Mouse (Mus musculus) C2C12 (cell line): Measurements from ENCODE around the gene Pgm5. TPM values are rescaled to one million over a fixed set of nuclear protein-coding genes. Genes with fewer than 3 reads are reported as not detected.

Experiments
- H3K27me3 ChIP-seq: one replicate; pipeline ENCODE4 v1.6.1; 2011; ENCODE audit not compliant: control insufficient read depth, insufficient read depth, insufficient read length
- H3K36me3 ChIP-seq: one replicate; pipeline ENCODE4 v1.6.1; 2011; ENCODE audit not compliant: control insufficient read depth, insufficient read depth
- H3K4me3 ChIP-seq: one replicate; pipeline ENCODE4 v1.5.1; 2011; ENCODE audit warnings: mild to moderate bottlenecking, control low read depth; ENCODE audit not compliant: poor library complexity, insufficient read depth, severe bottlenecking
- H3K79me2 ChIP-seq: one replicate; pipeline ENCODE4 v1.6.1; 2011; ENCODE audit not compliant: control insufficient read depth, insufficient read depth
- H3K79me3 ChIP-seq: one replicate; pipeline ENCODE4 v1.6.1; 2011; ENCODE audit warnings: low read depth, control low read depth
- H3ac ChIP-seq: one replicate; pipeline ENCODE3; 2011; ENCODE audit warnings: low read depth; ENCODE audit not compliant: control insufficient read depth, insufficient read length
- CEBPB ChIP-seq: IDR thresholded peaks from one replicate; pipeline ENCODE4 v1.6.1; 2011; ENCODE audit warnings: low read depth, mild to moderate bottlenecking, control low read depth, moderate library complexity
- CTCF ChIP-seq: IDR thresholded peaks from one replicate; pipeline ENCODE4 v1.5.1; 2011; ENCODE audit not compliant: control insufficient read depth, insufficient read depth, insufficient read length
- FOSL1 ChIP-seq: IDR thresholded peaks from one replicate; pipeline ENCODE4 v1.8.0; 2011; ENCODE audit warnings: mild to moderate bottlenecking, low read length; ENCODE audit not compliant: poor library complexity, insufficient read depth, severe bottlenecking
- MAX ChIP-seq: IDR thresholded peaks from one replicate; pipeline ENCODE4 v1.6.1; 2011; ENCODE audit warnings: mild to moderate bottlenecking, control low read depth
- MYOD1 ChIP-seq: IDR thresholded peaks from one replicate; pipeline ENCODE4 v1.6.1; 2011; ENCODE audit warnings: low read depth; ENCODE audit not compliant: control insufficient read depth, insufficient read length
- MYOG ChIP-seq: IDR thresholded peaks from one replicate; pipeline ENCODE4 v1.6.1; 2011; ENCODE audit not compliant: control insufficient read depth, insufficient read length; ENCODE audit errors: extremely low read depth
- USF1 ChIP-seq: IDR thresholded peaks from one replicate; pipeline ENCODE4 v1.6.1; 2011; ENCODE audit warnings: low read depth, mild to moderate bottlenecking, control low read depth, moderate library complexity
- polyA plus RNA-seq: library from polyadenylated mRNA; unstranded; fragments of >200 nt; fragmentation: generic; extraction: Trizol; gene quantifications from one replicate; pipeline ENCODE4 v1.2.1, GENCODE M21; 2012; ENCODE audit warnings: missing spikeins

Pgm5 gene
- polyA plus RNA-seq, 1 experiment = 0.05 TPM

DNA sequence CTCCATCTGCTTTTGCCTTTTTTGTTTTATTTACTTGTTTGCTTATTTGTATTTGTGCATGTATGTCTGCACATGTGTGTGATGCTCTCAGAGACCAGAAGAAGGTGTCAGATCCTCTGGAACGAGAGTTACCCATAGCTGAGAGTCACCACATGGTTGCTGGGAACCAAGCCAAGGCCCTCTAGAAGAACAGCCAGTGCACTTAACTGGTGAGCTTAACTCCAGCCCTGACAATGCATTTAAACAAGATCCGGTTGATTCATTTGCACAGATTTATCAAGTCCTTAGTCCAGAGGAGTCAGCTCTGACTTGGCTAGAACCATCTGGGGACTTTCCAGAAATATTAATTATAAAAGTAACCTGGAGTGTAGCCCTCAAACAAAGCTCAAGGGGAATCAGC, 12.2 kb upstream of the Pgm5 start:
- H3K4me3 ChIP-seq = no peak overlapping the region
- TF ChIP-seq MYOD1 (no peak), MYOG (no peak), FOSL1 (no peak), CTCF (no peak)
- H3K27me3 ChIP-seq = no peaks in the 10 kb centered on the region
- H3ac ChIP-seq = no peak overlapping the region
- H3K79me2 ChIP-seq = no peaks in the 10 kb centered on the region
- no peaks in the 10 kb centered on the region for H3K36me3 ChIP-seq
- no peaks in the 10 kb centered on the region for H3K79me3 ChIP-seq

DNA sequence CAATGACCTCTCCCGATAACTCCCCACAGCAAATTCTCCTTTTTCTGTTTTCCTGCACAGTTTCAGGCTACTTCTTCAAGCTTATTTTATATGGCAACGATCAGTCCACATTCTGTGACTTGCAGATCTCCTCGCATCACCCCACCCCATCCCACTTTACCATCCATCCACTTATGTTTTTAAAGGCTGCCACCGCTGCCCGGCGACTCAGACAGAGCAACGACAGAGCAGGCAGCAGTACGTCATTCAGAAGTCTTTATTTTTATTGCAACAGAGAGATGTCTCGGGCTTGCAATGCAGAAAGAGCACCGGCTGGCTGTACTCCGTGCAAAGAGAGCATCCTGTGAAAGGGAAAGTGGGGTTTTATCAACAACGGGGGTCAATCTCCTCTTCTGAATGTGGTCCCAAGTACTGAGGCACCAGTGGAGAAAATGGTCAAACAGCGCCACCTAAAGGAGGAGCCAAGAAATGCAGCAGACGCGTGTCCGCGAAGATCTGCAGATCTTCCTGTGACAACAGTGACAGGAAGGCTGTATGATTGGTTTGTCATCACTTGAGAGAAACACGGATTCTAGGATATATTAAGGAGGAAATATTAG, 9.5 kb upstream of the Pgm5 start:
- Histone ChIP-seq H3ac (peak overlapping the region; percentile 15), H3K79me2 (no peaks in the 10 kb centered on the region), H3K79me3 (no peaks in the 10 kb centered on the region), H3K4me3 (no peak overlapping the region), H3K36me3 (no peaks in the 10 kb centered on the region), H3K27me3 (no peaks in the 10 kb centered on the region)
- TF ChIP-seq MYOG (no peak), USF1 (no peak), FOSL1 (no peak), MAX (no peak), CTCF (peak; percentile 35)

DNA sequence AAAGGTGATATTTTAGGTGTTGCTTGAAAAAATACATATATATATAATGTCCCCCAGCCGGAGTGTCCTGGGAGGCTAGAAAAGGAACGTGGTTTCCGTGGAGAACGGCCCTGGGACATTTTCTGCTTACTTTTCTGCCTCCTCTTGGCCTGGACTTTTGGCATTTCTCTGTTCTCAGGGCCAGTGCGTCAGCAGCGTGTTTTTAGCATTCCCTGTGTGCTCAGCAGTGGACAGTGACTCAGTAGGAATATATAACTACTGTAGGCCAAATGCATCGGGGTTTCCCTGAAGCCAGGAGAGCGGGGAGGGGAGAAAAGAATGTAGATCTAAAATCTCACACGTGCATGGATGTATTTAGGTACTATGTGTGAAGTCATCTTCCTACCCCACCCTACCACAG, 3.8 kb upstream of the Pgm5 start:
- H3K27me3 ChIP-seq = peaks cover 8% of the 10 kb centered on the region
- no peaks in the 10 kb centered on the region for H3K79me2 ChIP-seq
- TF ChIP-seq MYOG = no peak
- no peaks in the 10 kb centered on the region for H3K79me3 ChIP-seq
- H3K4me3 ChIP-seq = no peak overlapping the region
- no peaks in the 10 kb centered on the region for H3K36me3 ChIP-seq
- no peak overlapping the region for H3ac ChIP-seq

DNA sequence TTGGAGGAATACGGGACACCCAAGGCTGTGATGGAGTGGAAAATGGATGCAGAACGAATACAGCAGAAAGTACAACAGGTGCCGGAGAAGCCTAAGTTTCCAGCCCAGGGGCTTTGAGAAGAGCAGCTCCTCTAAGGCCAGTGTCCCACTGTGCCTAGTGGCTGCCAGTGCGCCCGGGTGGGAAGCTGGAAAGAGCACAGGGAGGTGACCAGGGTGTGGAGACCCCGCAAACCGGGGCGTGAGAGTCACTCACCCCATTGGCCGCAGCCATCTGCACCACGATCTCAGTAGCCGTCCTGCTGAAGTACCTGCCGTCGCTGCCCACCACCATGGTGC, 411 bp downstream of the Pgm5 start:
- Histone ChIP-seq H3K79me2 (no peaks in the 10 kb centered on the region), H3K36me3 (no peaks in the 10 kb centered on the region), H3K79me3 (no peaks in the 10 kb centered on the region), H3ac (no peak overlapping the region), H3K27me3 (peaks cover 8% of the 10 kb centered on the region), H3K4me3 (no peak overlapping the region)
- TF ChIP-seq MAX (no peak), FOSL1 (no peak), MYOD1 (no peak)

DNA sequence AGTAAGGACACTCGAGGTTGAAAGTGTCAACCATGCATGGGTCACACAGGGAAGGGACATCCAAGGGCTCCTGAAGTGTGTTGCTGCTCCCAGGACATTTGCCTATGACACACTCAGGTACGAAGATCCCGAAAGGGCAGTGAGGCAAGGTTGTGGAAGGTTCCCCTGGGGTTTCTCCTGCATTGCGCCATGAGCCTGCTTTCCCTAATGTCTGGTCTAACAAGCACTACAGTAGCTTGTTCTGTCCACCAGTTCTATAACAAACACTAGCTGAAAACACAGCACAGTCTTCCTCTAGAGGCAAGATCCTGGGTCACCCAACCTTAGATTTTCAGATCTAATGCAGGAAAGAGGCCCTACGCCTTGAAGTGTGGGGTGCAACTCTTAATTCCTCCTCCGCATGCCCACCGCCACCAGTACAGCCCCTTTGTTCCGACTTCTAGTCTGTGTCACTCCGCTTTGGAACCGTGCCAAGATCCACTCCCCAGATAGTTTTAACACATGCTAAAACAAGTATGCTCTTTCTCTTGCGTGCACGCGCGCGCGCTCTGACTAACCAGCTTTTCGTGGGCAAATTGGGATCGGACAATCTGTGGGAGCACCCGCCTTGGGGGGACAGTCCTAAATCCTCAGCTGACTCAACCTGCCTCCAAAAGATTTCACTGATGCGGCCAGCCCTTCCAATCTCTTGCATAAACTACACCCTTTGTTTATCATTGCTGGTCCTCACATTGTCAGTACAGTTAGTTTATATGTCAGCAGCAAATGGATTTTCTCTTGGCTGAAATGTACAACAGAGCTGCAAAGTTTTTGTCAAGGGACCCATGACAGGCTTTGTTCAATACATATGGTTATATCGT, 10.0 kb downstream of the Pgm5 start:
- TF ChIP-seq CEBPB (no peak), MYOG (no peak), MAX (no peak), FOSL1 (no peak)
- no peaks in the 10 kb centered on the region for H3K79me2 ChIP-seq
- no peaks in the 10 kb centered on the region for H3K79me3 ChIP-seq
- no peak overlapping the region for H3ac ChIP-seq
- H3K4me3 ChIP-seq = no peak overlapping the region
- no peaks in the 10 kb centered on the region for H3K36me3 ChIP-seq
- no peaks in the 10 kb centered on the region for H3K27me3 ChIP-seq

DNA sequence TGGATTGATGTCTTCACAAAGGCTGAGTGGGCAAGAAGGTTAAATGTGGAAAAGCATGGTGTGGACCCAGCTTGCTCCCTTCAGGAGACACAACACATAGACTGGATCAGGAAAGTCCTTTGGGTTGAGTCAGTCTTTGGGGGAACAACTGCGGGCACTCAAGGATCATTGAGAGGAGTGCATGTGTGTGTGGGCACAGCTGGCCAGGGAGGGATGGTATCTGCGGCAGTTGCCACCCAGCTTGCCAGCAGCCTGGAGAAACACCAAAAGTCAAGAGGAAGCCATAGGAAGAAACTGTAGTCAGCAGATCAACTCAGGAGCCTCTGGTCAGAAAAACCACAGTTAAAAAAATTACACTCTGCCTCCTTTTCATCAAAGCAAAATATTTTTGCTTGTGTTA, 12.8 kb downstream of the Pgm5 start:
- Histone ChIP-seq H3K27me3 (no peaks in the 10 kb centered on the region), H3K4me3 (no peak overlapping the region), H3K79me3 (no peaks in the 10 kb centered on the region), H3K36me3 (no peaks in the 10 kb centered on the region), H3K79me2 (no peaks in the 10 kb centered on the region), H3ac (no peak overlapping the region)
- no peak for TF ChIP-seq MYOG
- no peak for TF ChIP-seq CTCF
